Mouse (Mus musculus) brain, embryonic 14.5 days (tissue): Measurements from ENCODE around the gene St14.

Experiments
- CTCF ChIP-seq: fragments of 200-500 bp; IDR thresholded peaks from 2 replicates; pipeline ENCODE4 v1.5.1; 2012; ENCODE audit warnings: inconsistent platforms, mild to moderate bottlenecking, moderate library complexity, borderline replicate concordance; ENCODE audit not compliant: insufficient read depth, insufficient read length; ENCODE audit errors: extremely low read depth
- POLR2A ChIP-seq: fragments of 200-500 bp; IDR thresholded peaks from 2 replicates; pipeline ENCODE4 v1.6.1; 2012; ENCODE audit warnings: mild to moderate bottlenecking, inconsistent platforms, borderline replicate concordance; ENCODE audit not compliant: poor library complexity, insufficient read depth, insufficient read length, severe bottlenecking; ENCODE audit errors: extremely low read depth

DNA sequence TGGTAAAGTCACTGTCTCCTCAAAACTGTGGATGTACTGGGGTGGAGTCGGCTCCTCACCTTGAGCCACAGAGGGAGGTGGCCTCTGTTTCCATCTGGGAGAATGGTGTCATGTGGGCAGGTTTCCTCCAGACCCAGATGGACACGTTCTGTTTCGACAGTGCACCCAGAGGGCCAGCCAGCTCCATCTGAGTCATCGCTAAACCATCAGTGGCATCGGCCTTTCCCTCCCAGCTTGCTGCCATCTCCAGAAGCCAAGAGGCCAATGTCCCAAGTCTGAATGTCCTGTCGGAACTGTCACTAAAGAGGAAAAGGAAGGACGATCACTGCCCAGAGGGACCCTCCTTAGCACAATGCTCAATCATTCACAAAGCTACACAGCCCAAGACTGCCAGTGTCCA lies 5.6 kb downstream of the St14 start:
- TF ChIP-seq POLR2A: no peak
- TF ChIP-seq CTCF: no peak
